8 mouse cellular contexts compared by ENCODE assay signal in the genomic region with DNA sequence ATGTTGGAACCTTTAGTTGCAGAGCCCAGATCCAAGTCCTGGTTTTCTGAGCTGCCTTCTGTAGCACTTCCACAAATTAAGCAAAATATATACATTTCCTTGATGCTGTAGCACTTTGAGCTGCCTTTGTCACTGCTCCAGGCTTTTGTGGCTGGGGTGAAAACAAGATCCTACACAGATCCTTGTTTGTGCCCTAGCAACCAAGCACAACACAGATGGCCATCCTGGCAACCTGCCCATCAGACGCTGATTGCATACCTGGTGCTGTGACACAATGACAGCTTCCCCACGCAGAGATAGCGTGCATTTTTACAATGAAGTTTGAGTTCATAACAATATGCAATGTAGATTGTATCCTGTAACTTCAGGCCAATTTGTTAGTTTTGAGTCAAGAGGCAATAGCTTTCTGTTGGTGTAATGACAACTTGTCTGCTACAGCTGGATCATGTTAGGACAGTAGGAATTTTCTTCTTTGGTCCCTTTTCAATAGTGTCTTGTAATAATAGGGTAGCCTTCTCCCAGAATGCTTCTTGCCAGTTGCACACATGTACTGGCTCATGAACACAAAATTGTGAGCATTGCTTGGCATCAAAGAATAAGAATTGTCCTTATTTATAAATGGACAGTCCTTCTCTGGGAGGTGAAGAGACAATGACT.
A peak's percentile ranks its signal among the peaks of the same experiment; 100 is the strongest.
DNase-seq lines count a peak whose midpoint lies in the region; ATAC-seq and TF ChIP-seq lines count a peak whose summit lies in the region.

No protein-coding gene starts in this region.

- H3K4me2 ChIP-seq in lung, embryonic 14.5 days = no peak overlapping the region
- H3K4me2 ChIP-seq in forebrain, embryonic 16.5 days (ENCODE audit: low read length) = no peak overlapping the region

- H3K27me3 ChIP-seq in lung, embryonic 14.5 days (ENCODE audit: insufficient read depth, low read length) = no peaks in the 10 kb centered on the region
- no peaks in the 10 kb centered on the region for H3K27me3 ChIP-seq in forebrain, embryonic 16.5 days (replicated peaks; ENCODE audit: control insufficient read depth, insufficient read depth, low read length)

- no peaks in the 10 kb centered on the region for H3K9me3 ChIP-seq in lung, embryonic 14.5 days (ENCODE audit: low read depth, low read length)
- H3K9me3 ChIP-seq in forebrain, embryonic 16.5 days (ENCODE audit: control insufficient read depth, low read length) = no peaks in the 10 kb centered on the region

- H3K36me3 ChIP-seq in lung, embryonic 14.5 days (ENCODE audit: insufficient read depth) = no peaks in the 10 kb centered on the region
- H3K36me3 ChIP-seq in forebrain, embryonic 16.5 days (ENCODE audit: control insufficient read depth, insufficient read depth) = no peaks in the 10 kb centered on the region

- TF ChIP-seq POLR2A in lung, adult 2 months (IDR thresholded peaks at IDR 0.05; ENCODE audit: borderline replicate concordance, extremely low read depth, low read depth, low read length) = no peak

- ATAC-seq in lung, embryonic 14.5 days (ENCODE audit: insufficient read depth) = peak; percentile 77
- ATAC-seq in forebrain, embryonic 16.5 days = peak; percentile 95

- H3K4me1 ChIP-seq in lung, embryonic 14.5 days (ENCODE audit: insufficient read depth) = peaks cover 4% of the 10 kb centered on the region; the same call in 1 of the 2 replicates
- H3K4me1 ChIP-seq in lung, adult 2 months (ENCODE audit: control insufficient read depth, insufficient read depth, low read length) = peaks cover 3% of the 10 kb centered on the region; the same call in 1 of the 2 replicates
- H3K4me1 ChIP-seq in forebrain, embryonic 16.5 days (replicated peaks; ENCODE audit: control insufficient read depth, insufficient read depth, low read length) = peaks cover 5% of the 10 kb centered on the region

- peak; percentile 8 to 22 for DNase-seq in adrenal gland, adult (ENCODE audit: inconsistent age in 2 of 2, low spot score in 1 of 2)
- DNase-seq in adrenal gland, adult 8-10 months = no peak
- DNase-seq in lung, embryonic 14.5 days = peak; percentile 68
- DNase-seq in lung, adult 2 months = no peak
- DNase-seq in left cerebral cortex, postnatal 10 days (ENCODE audit: extremely low spot score in 1 of 2, low spot score in 2 of 2) = peak; percentile 31 to 63
- peak; percentile 6 for DNase-seq in telencephalon, adult 2 months (ENCODE audit: low read depth, low spot score)
- no peak for DNase-seq in liver

- WGBS in lung, embryonic 14.5 days = 34% methylated on average over 3 of the region's 3 CpGs
- WGBS in lung, adult 2 months = 48% methylated on average over 3 of the region's 3 CpGs
- WGBS in forebrain, embryonic 16.5 days = 2% methylated on average over 3 of the region's 3 CpGs

- H3K27ac ChIP-seq in lung, embryonic 14.5 days (ENCODE audit: low read depth) = 0 out of 2 replicates have a peak overlapping the region, but pooled peaks have one; percentile 60
- no peak overlapping the region for H3K27ac ChIP-seq in forebrain, embryonic 16.5 days (ENCODE audit: low read length)

- TF ChIP-seq CTCF in lung, embryonic 14.5 days (IDR thresholded peaks at IDR 0.05; ENCODE audit: low read depth) = no peak
- TF ChIP-seq CTCF in lung, adult 2 months (IDR thresholded peaks at IDR 0.05; ENCODE audit: insufficient read depth, low read length) = no peak

- no peak overlapping the region for H3K9ac ChIP-seq in lung, embryonic 14.5 days
- H3K9ac ChIP-seq in forebrain, embryonic 16.5 days (replicated peaks; ENCODE audit: low read depth, low read length) = no peak overlapping the region

- intact Hi-C loops in left cerebral cortex, postnatal 10 days (cut with DNase I) = no loop called here

- H3K4me3 ChIP-seq in lung, embryonic 14.5 days (ENCODE audit: low read depth, low read length) = no peak overlapping the region
- no peak overlapping the region for H3K4me3 ChIP-seq in lung, adult 2 months (replicated peaks; ENCODE audit: extremely low read depth, low read depth, low read length)
- no peak overlapping the region for H3K4me3 ChIP-seq in forebrain, embryonic 16.5 days (replicated peaks; ENCODE audit: low read length)

Comparison
In these comparisons a context has a peak if more than half of its experiments do, and no peak if none do; other contexts are left out.
1. DNase-seq: peak in adrenal gland, adult (2 of 2), lung, embryonic 14.5 days (single experiment), left cerebral cortex, postnatal 10 days (2 of 2) and telencephalon, adult 2 months (single experiment); none in adrenal gland, adult 8-10 months (single experiment), lung, adult 2 months (single experiment) and liver (single experiment).